Mouse (Mus musculus): Measurements from ENCODE around the gene Lrriq4. TPM values are rescaled to one million over a fixed set of nuclear protein-coding genes. Genes with fewer than 3 reads are reported as not detected.
"Not testable (repeated sequence)": the region's sequence is repeated elsewhere in the genome, so short reads cannot be mapped to it uniquely, and the experiment has no call there.

The Lrriq4 gene
- polyA plus RNA-seq, 1 experiment = not detected

- Histone ChIP-seq H3K4me3 (replicated peaks) (no peak overlapping the region), H3K27me3 (replicated peaks) (peaks cover 12% of the 10 kb centered on the region), H3K4me1 (no peaks in the 10 kb centered on the region), H3K36me3 (replicated peaks; ENCODE audit: low read length) (no peaks in the 10 kb centered on the region), H3K9me3 (no peaks in the 10 kb centered on the region)
- no peak for TF ChIP-seq GATA1 (IDR thresholded peaks at IDR 0.05; ENCODE audit: borderline replicate concordance, low read length)
- TF ChIP-seq FLI1 (IDR thresholded peaks at IDR 0.05; ENCODE audit: low read length) = no peak
Observed at GRCm38 (mm10) chr3:30655937-30656336, 11.6 kb downstream of the Lrriq4 start.

DNA sequence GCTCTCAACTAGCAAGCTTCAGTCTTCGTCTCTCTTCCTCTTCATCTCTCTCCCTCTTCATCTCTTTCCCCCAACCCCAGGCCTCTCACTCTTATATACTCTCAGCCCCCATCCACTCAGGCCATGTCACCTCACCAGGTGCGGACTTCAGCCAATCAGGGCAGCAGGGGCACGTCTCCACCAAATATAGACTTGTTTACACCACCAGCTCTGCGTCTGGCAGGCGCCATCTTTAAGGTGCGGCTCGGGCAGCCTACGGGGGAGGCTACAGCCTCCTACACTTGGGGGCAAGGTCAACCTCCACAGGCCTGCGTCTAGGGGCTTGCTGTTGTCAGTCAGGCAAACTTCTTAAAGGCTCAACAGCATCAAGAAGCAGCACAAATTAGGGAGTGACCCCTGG is 14.2 kb downstream of the Lrriq4 start:
- no peak for TF ChIP-seq FLI1 (IDR thresholded peaks at IDR 0.05; ENCODE audit: low read length)
- TF ChIP-seq GATA1 (IDR thresholded peaks at IDR 0.05; ENCODE audit: borderline replicate concordance, low read length) = no peak

DNA sequence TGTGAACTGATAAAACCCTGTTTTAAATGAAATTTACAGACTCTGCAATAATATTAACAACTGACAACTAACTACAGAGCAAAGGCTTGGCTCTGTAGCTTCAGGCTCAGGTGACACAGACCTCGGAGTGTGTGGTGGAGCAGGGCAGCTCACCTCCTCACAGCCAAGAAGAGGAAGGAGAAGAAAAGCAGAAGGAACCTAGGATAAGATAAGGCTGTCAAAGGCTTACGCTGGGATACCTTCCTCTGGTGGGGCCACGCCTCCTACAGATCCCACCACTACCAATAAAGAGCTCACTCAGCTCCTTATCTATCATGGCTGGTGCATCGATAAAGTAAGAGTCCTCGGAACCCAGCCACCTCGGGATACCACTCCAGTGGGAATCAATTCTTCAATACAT is 38.9 kb downstream of the Lrriq4 start:
- H3K9me3 ChIP-seq = no peaks in the 10 kb centered on the region
- no peaks in the 10 kb centered on the region for H3K36me3 ChIP-seq (replicated peaks; ENCODE audit: low read length)
- H3K4me3 ChIP-seq (replicated peaks) = no peak overlapping the region
- TF ChIP-seq FLI1 (IDR thresholded peaks at IDR 0.05; ENCODE audit: low read length) (no peak), GATA1 (IDR thresholded peaks at IDR 0.05; ENCODE audit: borderline replicate concordance, low read length) (no peak)
- H3K4me1 ChIP-seq = no peaks in the 10 kb centered on the region
- no peaks in the 10 kb centered on the region for H3K27me3 ChIP-seq (replicated peaks)

More for the DNA sequence above, 14.2 kb downstream of the Lrriq4 start:
- Histone ChIP-seq H3K4me1 (no peaks in the 10 kb centered on the region), H3K9me3 (no peaks in the 10 kb centered on the region), H3K27me3 (replicated peaks) (no peaks in the 10 kb centered on the region), H3K4me3 (replicated peaks) (no peak overlapping the region), H3K36me3 (replicated peaks; ENCODE audit: low read length) (no peaks in the 10 kb centered on the region)

- no peaks in the 10 kb centered on the region for H3K36me3 ChIP-seq (replicated peaks; ENCODE audit: low read length)
- no peaks in the 10 kb centered on the region for H3K27me3 ChIP-seq (replicated peaks)
- TF ChIP-seq FLI1 (IDR thresholded peaks at IDR 0.05; ENCODE audit: low read length) = no peak
- no peak for TF ChIP-seq GATA1 (IDR thresholded peaks at IDR 0.05; ENCODE audit: borderline replicate concordance, low read length)
- H3K4me3 ChIP-seq (replicated peaks) = no peak overlapping the region
- no peaks in the 10 kb centered on the region for H3K9me3 ChIP-seq
- no peaks in the 10 kb centered on the region for H3K4me1 ChIP-seq
Observed at GRCm38 (mm10) chr3:30687216-30687615, 42.9 kb downstream of the Lrriq4 start.

DNA sequence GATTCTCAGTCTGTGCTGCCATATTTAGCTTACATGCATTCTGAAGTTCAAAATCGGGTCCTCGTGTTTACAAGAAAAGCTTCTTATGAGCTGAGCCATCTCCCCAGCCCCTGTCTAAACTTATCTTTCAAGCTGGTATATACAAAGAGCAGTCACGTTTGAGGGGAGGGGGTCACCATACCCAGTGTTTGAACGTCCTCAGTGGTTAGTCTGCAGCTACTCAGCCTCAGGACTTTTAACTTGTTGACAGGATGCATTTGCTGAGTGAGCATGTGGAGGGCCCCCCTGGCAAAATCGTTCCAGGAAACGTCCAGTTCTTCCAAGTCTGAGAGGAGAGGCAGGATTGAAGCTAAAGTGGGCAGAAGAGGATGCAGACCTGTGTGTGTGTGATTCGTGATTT is 46.7 kb downstream of the Lrriq4 start:
- H3K36me3 ChIP-seq (replicated peaks; ENCODE audit: low read length) = no peaks in the 10 kb centered on the region
- H3K4me1 ChIP-seq = 0 out of 2 replicates have a peak, but pooled peaks cover 3% of the 10 kb centered on the region
- no peak overlapping the region for H3K4me3 ChIP-seq (replicated peaks)
- no peaks in the 10 kb centered on the region for H3K27me3 ChIP-seq (replicated peaks)
- no peaks in the 10 kb centered on the region for H3K9me3 ChIP-seq
- TF ChIP-seq GATA1 (IDR thresholded peaks at IDR 0.05; ENCODE audit: borderline replicate concordance, low read length) (no peak), FLI1 (IDR thresholded peaks at IDR 0.05; ENCODE audit: low read length) (no peak)

GRCm38 (mm10) chr3:30695661-30696060 is 51.4 kb downstream of the Lrriq4 start:
- TF ChIP-seq GATA1 (IDR thresholded peaks at IDR 0.05; ENCODE audit: borderline replicate concordance, low read length) = no peak
- TF ChIP-seq FLI1 (IDR thresholded peaks at IDR 0.05; ENCODE audit: low read length) = no peak
- H3K27me3 ChIP-seq (replicated peaks) = peaks cover 6% of the 10 kb centered on the region
- H3K9me3 ChIP-seq = no peaks in the 10 kb centered on the region
- H3K4me3 ChIP-seq (replicated peaks) = no peak overlapping the region
- H3K4me1 ChIP-seq = 0 out of 2 replicates have a peak, but pooled peaks cover 3% of the 10 kb centered on the region
- no peaks in the 10 kb centered on the region for H3K36me3 ChIP-seq (replicated peaks; ENCODE audit: low read length)

- H3K36me3 ChIP-seq (replicated peaks; ENCODE audit: low read length) = no peaks in the 10 kb centered on the region
- no peaks in the 10 kb centered on the region for H3K9me3 ChIP-seq
- peaks cover 7% of the 10 kb centered on the region for H3K27me3 ChIP-seq (replicated peaks)
- no peak overlapping the region for H3K4me3 ChIP-seq (replicated peaks)
- H3K4me1 ChIP-seq = 0 out of 2 replicates have a peak, but pooled peaks cover 3% of the 10 kb centered on the region
- no peak for TF ChIP-seq FLI1 (IDR thresholded peaks at IDR 0.05; ENCODE audit: low read length)
- TF ChIP-seq GATA1 (IDR thresholded peaks at IDR 0.05; ENCODE audit: borderline replicate concordance, low read length) = no peak
Observed at GRCm38 (mm10) chr3:30696346-30696745, 52.0 kb downstream of the Lrriq4 start.

GRCm38 (mm10) chr3:30697891-30698290 is 53.6 kb downstream of the Lrriq4 start:
- Histone ChIP-seq H3K27me3 (replicated peaks) (peaks cover 7% of the 10 kb centered on the region), H3K4me3 (replicated peaks) (no peak overlapping the region), H3K9me3 (no peaks in the 10 kb centered on the region), H3K4me1 (0 out of 2 replicates have a peak, but pooled peaks cover 3% of the 10 kb centered on the region), H3K36me3 (replicated peaks; ENCODE audit: low read length) (no peaks in the 10 kb centered on the region)
- TF ChIP-seq FLI1 (IDR thresholded peaks at IDR 0.05; ENCODE audit: low read length) = no peak
- TF ChIP-seq GATA1 (IDR thresholded peaks at IDR 0.05; ENCODE audit: borderline replicate concordance, low read length) = no peak

- not testable (repeated sequence) for H3K4me1 ChIP-seq; H3K27me3 ChIP-seq (replicated peaks); H3K36me3 ChIP-seq (replicated peaks; ENCODE audit: low read length); H3K4me3 ChIP-seq (replicated peaks); H3K9me3 ChIP-seq
Observed at GRCm38 (mm10) chr3:30699711-30700505, 55.6 kb downstream of the Lrriq4 start, which contains the start of gene Lrrc31. Lrrc31 (minus strand) TSS chr3:30699843.

DNA sequence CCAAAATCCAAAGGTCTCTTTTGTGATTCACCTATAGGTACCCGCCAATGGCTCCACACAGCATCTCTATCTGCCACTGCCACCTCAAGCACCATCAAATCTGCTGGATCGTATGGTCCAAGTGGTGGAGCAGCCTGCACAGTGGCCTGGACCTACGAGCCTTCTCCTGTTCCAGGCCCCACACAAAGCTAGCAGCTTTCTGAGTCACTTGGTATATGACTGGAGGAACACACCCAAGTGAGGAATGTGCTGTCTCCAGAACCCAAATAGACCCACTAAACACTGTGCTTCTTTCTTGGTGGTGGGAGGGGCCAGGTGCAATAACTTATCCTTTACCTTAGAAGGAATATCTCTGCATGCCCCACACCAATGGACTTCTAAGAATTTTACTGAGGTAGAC is 61.7 kb downstream of the Lrriq4 start:
- TF ChIP-seq GATA1 (IDR thresholded peaks at IDR 0.05; ENCODE audit: borderline replicate concordance, low read length) (no peak), FLI1 (IDR thresholded peaks at IDR 0.05; ENCODE audit: low read length) (no peak)
- H3K27me3 ChIP-seq (replicated peaks) = peaks cover 19% of the 10 kb centered on the region

More for the DNA sequence above, 61.7 kb downstream of the Lrriq4 start:
- H3K9me3 ChIP-seq = no peaks in the 10 kb centered on the region
- H3K4me1 ChIP-seq = no peaks in the 10 kb centered on the region
- no peaks in the 10 kb centered on the region for H3K36me3 ChIP-seq (replicated peaks; ENCODE audit: low read length)
- H3K4me3 ChIP-seq (replicated peaks) = no peak overlapping the region

Data from megakaryocyte, embryonic 14.5 days (primary cell).